Mouse (Mus musculus): ENCODE results near the gene Sh3glb1.

Sh3glb1 gene

GRCm38 (mm10) chr3:144715033-144715432 is 5.1 kb downstream of the Sh3glb1 start:
- DNase-seq (ENCODE audit: low spot score) = no peak

GRCm38 (mm10) chr3:144714606-144715005 is 5.5 kb downstream of the Sh3glb1 start:
- DNase-seq (ENCODE audit: low spot score) = peak; percentile 12

- DNase-seq (ENCODE audit: low spot score) = no peak
Measured at GRCm38 (mm10) chr3:144714126-144714525, 6.0 kb downstream of the Sh3glb1 start.

- DNase-seq (ENCODE audit: low spot score) = no peak
Measured at GRCm38 (mm10) chr3:144711607-144712206, 8.4 kb downstream of the Sh3glb1 start.

- DNase-seq (ENCODE audit: low spot score) = no peak
Measured at GRCm38 (mm10) chr3:144708612-144709011, 11.5 kb downstream of the Sh3glb1 start.

GRCm38 (mm10) chr3:144703959-144704358 is 16.2 kb downstream of the Sh3glb1 start:
- no peak for DNase-seq (ENCODE audit: low spot score)

- no peak for DNase-seq (ENCODE audit: low spot score)
Measured at GRCm38 (mm10) chr3:144698790-144699433, 21.2 kb downstream of the Sh3glb1 start.

GRCm38 (mm10) chr3:144697942-144698341 is 22.2 kb downstream of the Sh3glb1 start:
- no peak for DNase-seq (ENCODE audit: low spot score)

GRCm38 (mm10) chr3:144697154-144697553 is 23.0 kb downstream of the Sh3glb1 start:
- DNase-seq (ENCODE audit: low spot score) = no peak

- DNase-seq (ENCODE audit: low spot score) = no peak
Measured at GRCm38 (mm10) chr3:144694941-144695340, 25.2 kb downstream of the Sh3glb1 start.

GRCm38 (mm10) chr3:144694040-144694439 is 26.1 kb downstream of the Sh3glb1 start:
- DNase-seq (ENCODE audit: low spot score) = no peak

GRCm38 (mm10) chr3:144692052-144692451 is 28.1 kb downstream of the Sh3glb1 start:
- DNase-seq (ENCODE audit: low spot score) = peak; percentile 26

- no peak for DNase-seq (ENCODE audit: low spot score)
Measured at GRCm38 (mm10) chr3:144689236-144689635, 30.9 kb downstream of the Sh3glb1 start.

- DNase-seq (ENCODE audit: low spot score) = no peak
Measured at GRCm38 (mm10) chr3:144688284-144688683, 31.9 kb downstream of the Sh3glb1 start.

GRCm38 (mm10) chr3:144687618-144688017 is 32.5 kb downstream of the Sh3glb1 start:
- DNase-seq (ENCODE audit: low spot score) = no peak

- no peak for DNase-seq (ENCODE audit: low spot score)
Measured at GRCm38 (mm10) chr3:144686146-144686545, 34.0 kb downstream of the Sh3glb1 start.

GRCm38 (mm10) chr3:144683136-144683814 is 36.9 kb downstream of the Sh3glb1 start:
- no peak for DNase-seq (ENCODE audit: low spot score)

GRCm38 (mm10) chr3:144681542-144681941 is 38.6 kb downstream of the Sh3glb1 start:
- no peak for DNase-seq (ENCODE audit: low spot score)

GRCm38 (mm10) chr3:144679701-144680159 is 40.4 kb downstream of the Sh3glb1 start:
- DNase-seq (ENCODE audit: low spot score) = no peak

GRCm38 (mm10) chr3:144679137-144679536 is 41.0 kb downstream of the Sh3glb1 start:
- DNase-seq (ENCODE audit: low spot score) = no peak

- no peak for DNase-seq (ENCODE audit: low spot score)
Measured at GRCm38 (mm10) chr3:144677751-144678150, 42.4 kb downstream of the Sh3glb1 start.

GRCm38 (mm10) chr3:144676249-144676648 is 43.9 kb downstream of the Sh3glb1 start:
- no peak for DNase-seq (ENCODE audit: low spot score)

GRCm38 (mm10) chr3:144672016-144672415 is 48.1 kb downstream of the Sh3glb1 start:
- DNase-seq (ENCODE audit: low spot score) = no peak

Measured in T-cell, adult 2 months (primary cell).